Mouse (Mus musculus): ENCODE measurements around the gene Vps13a.

DNA sequence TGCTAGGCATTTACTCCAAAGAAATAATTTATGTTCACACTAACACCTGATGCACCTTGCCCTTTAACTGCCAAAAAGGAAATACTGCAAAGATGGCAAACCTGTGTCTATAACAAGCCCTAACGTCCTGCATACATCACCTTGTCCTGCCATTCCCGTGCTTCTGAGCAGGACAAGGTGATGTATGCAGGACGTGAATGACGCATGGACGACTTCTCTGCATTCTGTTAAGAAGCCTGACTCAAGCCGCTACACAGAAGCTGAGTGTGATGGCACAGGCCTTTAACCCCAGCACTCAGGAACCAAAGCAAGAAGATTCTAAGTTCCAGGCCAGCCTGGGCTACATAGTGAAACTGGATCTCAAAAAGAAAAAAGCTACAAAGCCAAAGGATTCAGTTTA is 2.2 kb downstream of the Vps13a start:
- TF ChIP-seq CTCF (IDR thresholded peaks at IDR 0.05; ENCODE audit: borderline replicate concordance, control insufficient read depth, extremely low read depth, insufficient read depth, low read length, poor library complexity) (no peak), POLR2A (IDR thresholded peaks at IDR 0.05; ENCODE audit: control insufficient read depth, extremely low read depth, insufficient read depth, low read length, poor library complexity) (no peak)
